Mouse (Mus musculus): Measurements from ENCODE around the gene Rasa3.

Rasa3 gene

DNA sequence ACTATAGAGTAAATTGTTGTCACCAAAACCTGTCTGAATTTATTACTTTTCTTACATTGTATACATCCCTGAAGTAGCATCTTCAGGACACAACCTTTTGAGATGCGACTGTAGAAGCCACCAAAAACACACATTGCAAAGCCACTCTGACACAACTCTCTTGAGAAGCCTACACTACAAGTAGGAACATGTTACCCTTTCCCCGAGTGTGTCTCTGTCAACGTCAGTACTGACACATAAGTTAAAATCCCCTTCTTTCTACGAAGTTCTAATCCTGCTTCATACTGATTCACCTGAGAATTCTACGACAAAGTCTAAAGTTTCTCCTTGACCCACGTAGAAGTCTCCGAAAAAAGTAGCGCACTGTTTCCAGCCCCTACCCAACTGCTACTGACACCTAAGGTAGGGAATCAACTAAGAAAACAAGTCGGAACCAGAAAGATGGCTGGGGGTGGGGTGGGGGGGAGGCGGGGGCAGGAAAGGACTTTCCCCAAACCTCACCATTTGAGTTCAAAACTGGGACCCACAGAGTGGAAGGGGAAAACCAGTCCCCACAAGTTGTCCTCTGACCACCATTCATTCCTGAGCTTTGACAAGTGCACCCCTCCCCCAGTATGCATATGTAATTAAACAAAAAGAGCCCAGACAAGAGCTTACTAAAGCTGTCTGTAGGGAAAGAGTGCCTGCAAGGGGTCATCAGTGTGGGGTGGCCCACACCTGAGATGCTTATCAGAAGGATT lies 47.9 kb downstream of the Rasa3 start:
- in situ Hi-C loops (cut with MboI; ENCODE audit: low pct_unique_long_range_greater_than_20kb in 1 of 2, low sequenced_read_pairs in 2 of 2, unreplicated experiment in 1 of 2): no loop called here

DNA sequence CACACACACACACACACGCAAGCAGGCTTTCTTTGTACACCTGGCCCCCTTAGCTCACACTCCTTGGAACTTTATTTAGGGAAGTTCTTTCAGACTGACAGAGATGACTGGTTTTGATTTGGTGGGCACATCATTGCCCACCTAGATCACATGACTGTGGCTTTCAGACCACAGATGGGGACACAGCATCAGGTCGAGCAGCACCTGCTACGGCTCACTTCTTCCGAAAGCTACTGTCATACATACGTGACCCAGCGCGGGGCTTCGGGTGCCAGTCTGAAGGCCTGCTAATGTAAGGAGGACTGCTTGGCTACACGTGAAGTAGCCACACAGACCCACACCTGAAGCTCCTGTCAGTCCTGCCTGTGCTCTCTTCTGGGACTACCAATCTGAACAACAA lies 49.3 kb downstream of the Rasa3 start:
- in situ Hi-C loops (cut with MboI; ENCODE audit: low pct_unique_long_range_greater_than_20kb in 1 of 2, low sequenced_read_pairs in 2 of 2, unreplicated experiment in 1 of 2): no loop called here

DNA sequence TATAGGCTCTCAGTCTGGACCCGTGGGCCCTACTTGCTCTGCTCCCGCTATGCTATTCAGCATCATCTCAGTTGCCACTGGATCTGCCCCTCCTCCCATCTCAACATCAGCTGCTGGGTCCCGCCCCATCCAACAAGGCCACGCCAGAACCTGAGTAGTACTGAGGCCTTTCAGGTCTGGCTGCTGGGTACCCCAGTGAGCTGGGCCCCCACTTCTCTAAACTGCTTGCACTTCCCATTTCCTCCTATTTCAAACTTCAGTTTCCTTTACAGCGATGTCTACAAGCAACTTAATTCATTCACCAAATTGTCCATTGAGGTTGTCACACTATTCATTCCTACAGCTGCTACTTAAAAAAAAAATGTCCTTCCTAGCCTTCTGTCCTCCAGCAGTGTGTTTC lies 49.8 kb downstream of the Rasa3 start:
- in situ Hi-C loops (cut with MboI; ENCODE audit: low pct_unique_long_range_greater_than_20kb in 1 of 2, low sequenced_read_pairs in 2 of 2, unreplicated experiment in 1 of 2): no loop called here

GRCm38 (mm10) chr8:13626114-13626513 lies 51.3 kb downstream of the Rasa3 start:
- in situ Hi-C loops (cut with MboI; ENCODE audit: low pct_unique_long_range_greater_than_20kb in 1 of 2, low sequenced_read_pairs in 2 of 2, unreplicated experiment in 1 of 2): no loop called here

DNA sequence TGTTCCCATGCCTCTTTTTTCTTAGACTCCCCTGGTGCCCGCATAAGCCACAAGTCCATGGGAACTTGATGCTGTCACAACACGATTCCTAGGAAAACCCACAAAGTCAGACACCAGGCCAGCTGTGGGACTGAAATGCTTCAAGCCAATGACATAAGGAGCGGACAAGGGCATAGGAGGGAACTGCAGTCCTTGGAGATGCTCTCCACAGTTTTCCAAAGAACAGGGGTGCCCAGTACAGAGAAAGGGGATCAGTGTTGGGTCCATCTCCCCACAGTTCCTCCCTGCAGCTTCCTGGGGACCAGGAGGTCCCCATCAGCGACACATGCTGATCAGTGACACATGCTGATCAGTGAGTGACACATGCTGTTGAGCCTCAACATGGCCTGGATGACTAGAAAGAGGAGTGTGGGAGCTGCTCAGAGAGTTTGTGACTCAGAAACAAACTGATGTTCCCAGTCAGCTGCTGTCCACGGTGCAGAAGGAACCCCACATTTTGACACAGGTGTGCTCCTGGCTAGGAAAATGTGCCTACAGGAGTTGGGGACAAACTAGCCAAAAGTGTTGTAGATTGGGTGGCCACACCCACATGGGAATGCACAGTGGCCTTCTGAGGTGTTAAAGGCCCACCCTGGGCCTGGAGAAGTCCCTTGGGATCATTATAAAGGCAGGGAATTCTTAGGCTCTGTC lies 52.0 kb downstream of the Rasa3 start:
- in situ Hi-C loops (cut with MboI; ENCODE audit: low pct_unique_long_range_greater_than_20kb in 1 of 2, low sequenced_read_pairs in 2 of 2, unreplicated experiment in 1 of 2): no loop called here

- in situ Hi-C loops (cut with MboI; ENCODE audit: low pct_unique_long_range_greater_than_20kb in 1 of 2, low sequenced_read_pairs in 2 of 2, unreplicated experiment in 1 of 2): no loop called here
Measured at GRCm38 (mm10) chr8:13624863-13625262, 52.5 kb downstream of the Rasa3 start.

DNA sequence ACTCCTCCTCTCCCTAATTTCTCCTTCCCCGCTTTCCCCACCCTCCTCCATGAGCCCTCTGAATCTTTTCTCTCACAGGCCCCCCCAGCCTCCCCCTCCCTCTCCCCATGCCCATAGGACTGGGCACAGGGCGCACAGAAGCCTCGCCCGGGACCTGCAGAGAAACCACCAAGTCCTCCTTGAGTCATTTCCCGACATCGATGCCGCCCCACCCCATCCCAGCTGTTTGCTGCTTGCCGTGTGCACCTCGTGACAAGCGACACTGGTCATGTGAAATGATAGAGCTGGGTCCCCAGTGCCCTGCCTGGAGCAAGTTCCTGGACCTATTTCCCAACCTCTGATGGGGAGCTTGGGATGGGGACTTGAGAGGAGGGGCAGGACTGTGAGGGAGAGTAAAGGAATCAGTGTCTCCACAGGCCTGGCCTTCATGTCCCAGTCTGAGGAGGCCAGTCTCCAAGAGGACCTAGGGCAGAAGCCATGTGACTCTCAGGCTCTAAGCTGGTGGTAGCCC lies 53.4 kb downstream of the Rasa3 start:
- in situ Hi-C loops (cut with MboI; ENCODE audit: low pct_unique_long_range_greater_than_20kb in 1 of 2, low sequenced_read_pairs in 2 of 2, unreplicated experiment in 1 of 2): no loop called here

GRCm38 (mm10) chr8:13623038-13623750 lies 54.2 kb downstream of the Rasa3 start:
- in situ Hi-C loops (cut with MboI; ENCODE audit: low pct_unique_long_range_greater_than_20kb in 1 of 2, low sequenced_read_pairs in 2 of 2, unreplicated experiment in 1 of 2): no loop called here

DNA sequence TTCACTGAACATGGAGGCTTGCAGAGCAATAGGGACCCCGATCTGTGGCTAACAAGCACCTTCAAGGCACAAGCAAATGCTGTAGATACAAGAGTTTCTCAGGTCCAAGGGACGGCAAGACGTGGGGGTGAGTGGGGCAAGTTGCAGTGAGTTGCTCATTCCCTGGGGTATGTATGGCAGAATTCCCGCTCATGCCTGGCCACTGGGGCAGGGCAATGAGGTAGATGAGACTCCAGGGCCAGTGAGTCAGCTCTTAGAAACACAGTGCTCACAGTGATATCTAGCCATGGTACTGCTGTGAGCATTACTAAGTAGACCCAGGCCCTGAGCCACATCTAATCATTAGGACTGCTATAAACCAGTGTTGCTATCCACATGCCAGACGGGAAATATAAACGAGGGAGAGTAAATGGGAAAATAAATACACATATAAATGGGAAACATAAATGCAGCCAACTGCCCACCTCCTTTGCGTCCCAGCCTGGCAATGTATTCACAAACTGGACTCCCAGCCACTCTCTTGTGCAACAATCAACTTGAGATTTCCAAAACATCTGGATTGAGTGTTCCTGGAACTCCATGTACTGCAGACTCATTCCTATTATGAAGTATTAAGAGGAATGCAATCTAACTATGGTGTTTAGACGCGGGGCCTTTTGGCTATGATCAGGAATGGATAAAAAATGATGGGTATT lies 57.0 kb downstream of the Rasa3 start:
- in situ Hi-C loops (cut with MboI; ENCODE audit: low pct_unique_long_range_greater_than_20kb in 1 of 2, low sequenced_read_pairs in 2 of 2, unreplicated experiment in 1 of 2): no loop called here

GRCm38 (mm10) chr8:13616831-13617505 lies 60.4 kb downstream of the Rasa3 start:
- in situ Hi-C loops (cut with MboI; ENCODE audit: low pct_unique_long_range_greater_than_20kb in 1 of 2, low sequenced_read_pairs in 2 of 2, unreplicated experiment in 1 of 2): no loop called here

- in situ Hi-C loops (cut with MboI; ENCODE audit: low pct_unique_long_range_greater_than_20kb in 1 of 2, low sequenced_read_pairs in 2 of 2, unreplicated experiment in 1 of 2): no loop called here
Measured at GRCm38 (mm10) chr8:13614924-13615391, 62.4 kb downstream of the Rasa3 start.

- in situ Hi-C loops (cut with MboI; ENCODE audit: low pct_unique_long_range_greater_than_20kb in 1 of 2, low sequenced_read_pairs in 2 of 2, unreplicated experiment in 1 of 2): no loop called here
Measured at GRCm38 (mm10) chr8:13614136-13614535, 63.3 kb downstream of the Rasa3 start.

DNA sequence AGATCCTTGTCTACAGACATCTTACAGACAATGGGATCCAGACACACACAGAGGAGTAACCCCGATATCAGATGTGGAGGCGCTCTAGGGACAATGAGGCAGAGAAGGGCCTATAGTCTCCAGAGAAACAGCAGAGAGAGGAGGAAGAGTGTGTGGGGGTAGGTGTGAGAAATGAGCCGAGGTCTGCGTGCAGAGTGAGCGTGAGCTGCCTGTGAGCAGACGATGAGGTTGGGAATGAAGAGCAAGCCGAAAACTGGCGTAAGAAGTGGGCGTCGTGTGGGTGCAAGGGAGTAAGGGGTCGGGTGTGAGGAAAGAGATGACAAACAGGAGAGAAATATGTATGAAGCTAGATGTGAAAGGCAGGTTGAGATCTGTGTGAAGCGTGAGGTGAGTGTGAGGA lies 65.7 kb downstream of the Rasa3 start:
- in situ Hi-C loops (cut with MboI; ENCODE audit: low pct_unique_long_range_greater_than_20kb in 1 of 2, low sequenced_read_pairs in 2 of 2, unreplicated experiment in 1 of 2): no loop called here

DNA sequence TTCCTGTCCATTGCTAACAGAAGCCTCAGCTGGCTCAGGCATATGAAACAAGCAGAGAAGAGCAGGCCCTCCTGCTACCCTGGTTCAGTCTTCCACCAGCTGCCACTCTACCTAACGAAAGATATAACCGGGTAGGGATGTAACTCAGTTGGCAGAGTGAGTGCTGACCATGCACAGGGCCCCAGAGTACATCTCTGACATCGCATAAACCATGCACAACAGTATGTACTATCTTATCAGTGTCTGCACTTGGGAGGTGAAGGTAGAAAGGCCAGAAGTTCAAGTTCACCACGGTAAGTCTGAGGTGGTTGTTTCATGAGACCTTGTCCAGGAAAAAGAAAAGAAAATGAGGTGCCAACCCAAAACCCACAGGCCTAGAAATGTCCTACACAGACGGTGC lies 67.4 kb downstream of the Rasa3 start:
- in situ Hi-C loops (cut with MboI; ENCODE audit: low pct_unique_long_range_greater_than_20kb in 1 of 2, low sequenced_read_pairs in 2 of 2, unreplicated experiment in 1 of 2): no loop called here

DNA sequence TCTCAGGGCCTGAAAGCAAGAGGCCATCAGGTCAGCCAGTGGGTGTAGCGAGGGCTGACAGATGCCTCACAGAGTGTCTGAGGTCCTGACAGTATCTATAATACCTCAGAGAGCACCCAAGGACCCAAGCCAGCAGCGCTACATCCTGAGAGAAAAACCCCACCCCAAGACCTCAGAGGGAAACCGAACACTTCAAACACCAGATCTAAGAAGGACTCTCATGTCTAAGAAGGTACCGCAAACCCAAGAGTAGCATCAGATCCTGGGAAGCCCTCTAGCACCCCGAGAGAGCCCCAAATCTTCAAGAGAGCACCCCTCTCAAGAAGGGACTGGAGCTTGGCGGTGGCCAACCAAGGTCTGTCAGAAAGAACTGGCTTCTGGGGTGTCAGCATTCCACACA lies 68.5 kb downstream of the Rasa3 start:
- in situ Hi-C loops (cut with MboI; ENCODE audit: low pct_unique_long_range_greater_than_20kb in 1 of 2, low sequenced_read_pairs in 2 of 2, unreplicated experiment in 1 of 2): no loop called here

- in situ Hi-C loops (cut with MboI; ENCODE audit: low pct_unique_long_range_greater_than_20kb in 1 of 2, low sequenced_read_pairs in 2 of 2, unreplicated experiment in 1 of 2): no loop called here
Measured at GRCm38 (mm10) chr8:13605920-13606480, 71.4 kb downstream of the Rasa3 start.

GRCm38 (mm10) chr8:13602621-13603020 lies 74.8 kb downstream of the Rasa3 start:
- in situ Hi-C loops (cut with MboI; ENCODE audit: low pct_unique_long_range_greater_than_20kb in 1 of 2, low sequenced_read_pairs in 2 of 2, unreplicated experiment in 1 of 2): no loop called here

DNA sequence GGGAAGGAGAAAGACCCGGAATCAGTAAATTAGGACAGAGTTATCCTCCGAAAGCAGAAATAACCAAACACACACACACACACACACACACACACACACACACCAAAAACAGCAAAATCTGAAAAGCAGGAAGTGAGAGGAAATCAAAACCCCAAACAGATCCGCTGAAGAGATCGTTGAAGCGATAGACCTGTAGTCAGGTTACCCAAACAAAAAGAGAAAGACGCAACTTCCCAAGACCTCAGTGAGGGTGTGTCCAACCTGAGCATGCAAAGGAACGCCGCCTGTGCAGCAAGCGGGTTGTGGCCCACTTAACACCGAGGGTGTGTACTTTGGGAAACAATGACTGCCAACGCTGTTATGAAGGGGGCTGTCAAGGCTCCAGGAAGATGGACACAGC lies 76.2 kb downstream of the Rasa3 start:
- in situ Hi-C loops (cut with MboI; ENCODE audit: low pct_unique_long_range_greater_than_20kb in 1 of 2, low sequenced_read_pairs in 2 of 2, unreplicated experiment in 1 of 2): no loop called here

Data from mouse embryonic stem cell (cell line).